Mouse (Mus musculus) hindbrain, embryonic 13.5 days (tissue): Measurements from ENCODE around the gene Tln1. TPM values are rescaled to one million over a fixed set of nuclear protein-coding genes. Genes with fewer than 3 reads are reported as not detected.

Experiments used
- ATAC-seq: fragments of 200-750 bp; cut with Nextera tagmentation; 2 replicates; pipeline ENCODE4 v1.8.0; 2017; ENCODE audit warnings: moderate TSS enrichment; ENCODE audit not compliant: low FRiP score
- H3K27ac ChIP-seq: fragments of 300-500 bp; sonication (generic); 2 replicates; pipeline ENCODE4 v1.5.1; 2015; ENCODE audit warnings: inconsistent platforms, mild to moderate bottlenecking, moderate library complexity
- H3K27me3 ChIP-seq: fragments of 300-500 bp; sonication (generic); 2 replicates; pipeline ENCODE4 v1.6.1; 2015; ENCODE audit warnings: mild to moderate bottlenecking, inconsistent platforms
- H3K36me3 ChIP-seq: fragments of 300-500 bp; sonication (generic); 2 replicates; pipeline ENCODE4 v1.6.1; 2015; ENCODE audit warnings: mild to moderate bottlenecking, inconsistent platforms
- H3K4me1 ChIP-seq: fragments of 300-500 bp; sonication (generic); replicated peaks from 2 replicates; pipeline ENCODE4 v1.6.1; 2015; ENCODE audit warnings: inconsistent platforms
- H3K4me2 ChIP-seq: fragments of 300-500 bp; sonication (generic); 2 replicates; pipeline ENCODE4 v1.6.1; 2015; ENCODE audit warnings: inconsistent platforms, mild to moderate bottlenecking, moderate library complexity
- H3K4me3 ChIP-seq: fragments of 300-500 bp; sonication (generic); 2 replicates; pipeline ENCODE4 v1.5.1; 2015; ENCODE audit warnings: mild to moderate bottlenecking, inconsistent platforms
- H3K9ac ChIP-seq: fragments of 300-500 bp; sonication (generic); 2 replicates; pipeline ENCODE4 v1.6.1; 2015; ENCODE audit warnings: mild to moderate bottlenecking, inconsistent platforms
- H3K9me3 ChIP-seq: fragments of 300-500 bp; sonication (generic); 2 replicates; pipeline ENCODE4 v1.6.1; 2016; ENCODE audit warnings: inconsistent platforms
- WGBS: fragments of 180-500 bp; shearing (Covaris S2); methylation state at CpG from one replicate; pipeline ENCODE4 v1.1.7; 2015; 5-methylcytosine and 5-hydroxymethylcytosine counted together
- polyA plus RNA-seq: library from polyadenylated mRNA; unstranded; fragments of >200 nt; fragmentation: Nextera tagmentation; extraction: Ambion mirVana; gene quantifications from 2 replicates; pipeline ENCODE4 v1.2.1, GENCODE M21; 2015

Tln1 gene
- polyA plus RNA-seq, 1 experiment from 2014 or later, result 66.2 TPM

- Histone ChIP-seq H3K27ac (no peak overlapping the region), H3K4me1 (peaks cover 19% of the 10 kb centered on the region), H3K36me3 (no peaks in the 10 kb centered on the region), H3K4me3 (peak overlapping the region; percentile 31), H3K9me3 (no peaks in the 10 kb centered on the region), H3K4me2 (peak overlapping the region; percentile 54), H3K9ac (peak overlapping the region; percentile 58; the same call in 1 of the 2 replicates), H3K27me3 (peaks cover 45% of the 10 kb centered on the region)
- WGBS, result 11% methylated on average over 21 of the region's 22 CpGs
- peak; percentile 21; the same call in 1 of the 2 replicates for ATAC-seq
These were observed 54.4 kb downstream of the Tln1 start for GRCm38 (mm10) chr4:43507938-43508665.

- 0 out of 2 replicates have a peak, but pooled peaks have one; percentile 25 for ATAC-seq
- Histone ChIP-seq H3K27me3 (peaks cover 40% of the 10 kb centered on the region), H3K36me3 (no peaks in the 10 kb centered on the region), H3K9ac (no peak within 1 kb of the TSS), H3K4me2 (0 out of 2 replicates have a peak within 1 kb of the TSS, but pooled peaks have one; percentile 54), H3K4me1 (peaks cover 19% of the 10 kb centered on the region), H3K9me3 (no peaks in the 10 kb centered on the region), H3K27ac (no peak within 1 kb of the TSS), H3K4me3 (no peak within 1 kb of the TSS)
- 52% methylated on average over 9 of the region's 9 CpGs for WGBS
These were observed 55.8 kb downstream of the Tln1 start, which contains the start of gene Car9 for GRCm38 (mm10) chr4:43506536-43507185. Car9 (plus strand) TSS chr4:43506966.

GRCm38 (mm10) chr4:43506074-43506473 is 56.4 kb downstream of the Tln1 start:
- H3K27ac ChIP-seq, result no peak overlapping the region
- H3K4me1 ChIP-seq, result peaks cover 19% of the 10 kb centered on the region
- H3K9me3 ChIP-seq, result no peaks in the 10 kb centered on the region
- H3K27me3 ChIP-seq, result peaks cover 40% of the 10 kb centered on the region
- H3K4me3 ChIP-seq, result no peak overlapping the region
- no peak overlapping the region for H3K4me2 ChIP-seq
- WGBS, result 63% methylated on average over 8 of the region's 8 CpGs
- no peaks in the 10 kb centered on the region for H3K36me3 ChIP-seq
- ATAC-seq, result no peak
- H3K9ac ChIP-seq, result no peak overlapping the region

GRCm38 (mm10) chr4:43504269-43504668 is 58.2 kb downstream of the Tln1 start:
- 84% methylated on average over 4 of the region's 4 CpGs for WGBS
- no peak for ATAC-seq
- H3K4me2 ChIP-seq, result no peak overlapping the region

GRCm38 (mm10) chr4:43503506-43503905 is 59.0 kb downstream of the Tln1 start:
- Histone ChIP-seq H3K4me3 (no peak overlapping the region), H3K9ac (no peak overlapping the region), H3K27ac (no peak overlapping the region), H3K9me3 (no peaks in the 10 kb centered on the region), H3K36me3 (no peaks in the 10 kb centered on the region), H3K4me1 (peaks cover 24% of the 10 kb centered on the region), H3K27me3 (peaks cover 28% of the 10 kb centered on the region), H3K4me2 (no peak overlapping the region)
- 79% methylated on average over 6 of the region's 6 CpGs for WGBS
- ATAC-seq, result no peak

More at GRCm38 (mm10) chr4:43504269-43504668, 58.2 kb downstream of the Tln1 start:
- H3K27me3 ChIP-seq, result peaks cover 32% of the 10 kb centered on the region
- no peaks in the 10 kb centered on the region for H3K36me3 ChIP-seq
- no peaks in the 10 kb centered on the region for H3K9me3 ChIP-seq
- H3K4me3 ChIP-seq, result no peak overlapping the region
- no peak overlapping the region for H3K9ac ChIP-seq
- H3K4me1 ChIP-seq, result peaks cover 24% of the 10 kb centered on the region
- H3K27ac ChIP-seq, result no peak overlapping the region

- ATAC-seq, result no peak
- H3K27me3 ChIP-seq, result peaks cover 23% of the 10 kb centered on the region
- H3K9me3 ChIP-seq, result no peaks in the 10 kb centered on the region
- H3K27ac ChIP-seq, result no peak overlapping the region
- peaks cover 24% of the 10 kb centered on the region for H3K4me1 ChIP-seq
- no peaks in the 10 kb centered on the region for H3K36me3 ChIP-seq
- 79% methylated on average over 2 of the region's 2 CpGs for WGBS
- no peak overlapping the region for H3K4me2 ChIP-seq
- no peak overlapping the region for H3K9ac ChIP-seq
- no peak overlapping the region for H3K4me3 ChIP-seq
These were observed 59.5 kb downstream of the Tln1 start for GRCm38 (mm10) chr4:43503041-43503440.

- peak; percentile 81 for ATAC-seq
- peak within 1 kb of the TSS; percentile 72 for H3K9ac ChIP-seq
- 0 out of 2 replicates have a peak, but pooled peaks cover 6% of the 10 kb centered on the region for H3K27me3 ChIP-seq
- no peaks in the 10 kb centered on the region for H3K9me3 ChIP-seq
- H3K27ac ChIP-seq, result no peak within 1 kb of the TSS
- peak within 1 kb of the TSS; percentile 53 for H3K4me3 ChIP-seq
- H3K4me1 ChIP-seq, result peaks cover 32% of the 10 kb centered on the region
- H3K4me2 ChIP-seq, result peak within 1 kb of the TSS; percentile 77
- peaks cover 3% of the 10 kb centered on the region; the same call in 1 of the 2 replicates for H3K36me3 ChIP-seq
- WGBS, result 7% methylated on average over 50 of the region's 50 CpGs
These were observed 62.8 kb downstream of the Tln1 start, which contains the start of gene Arhgef39 for GRCm38 (mm10) chr4:43499407-43500333. Arhgef39 (minus strand) TSS chr4:43499695.

- ATAC-seq, result 0 out of 2 replicates have a peak, but pooled peaks have one; percentile 12
- WGBS, result 16% methylated on average over 8 of the region's 8 CpGs
- no peak overlapping the region for H3K27ac ChIP-seq
- 0 out of 2 replicates have a peak, but pooled peaks cover 6% of the 10 kb centered on the region for H3K27me3 ChIP-seq
- H3K4me2 ChIP-seq, result peak overlapping the region; percentile 77
- H3K36me3 ChIP-seq, result peaks cover 3% of the 10 kb centered on the region; the same call in 1 of the 2 replicates
- H3K4me1 ChIP-seq, result peaks cover 39% of the 10 kb centered on the region
- H3K9me3 ChIP-seq, result no peaks in the 10 kb centered on the region
- H3K9ac ChIP-seq, result peak overlapping the region; percentile 72; the same call in 1 of the 2 replicates
- peak overlapping the region; percentile 53 for H3K4me3 ChIP-seq
These were observed 63.5 kb downstream of the Tln1 start for GRCm38 (mm10) chr4:43498983-43499382.

GRCm38 (mm10) chr4:43497946-43498345 is 64.5 kb downstream of the Tln1 start:
- H3K4me1 ChIP-seq, result peaks cover 42% of the 10 kb centered on the region
- H3K9me3 ChIP-seq, result no peaks in the 10 kb centered on the region
- H3K27me3 ChIP-seq, result 0 out of 2 replicates have a peak, but pooled peaks cover 4% of the 10 kb centered on the region
- H3K4me2 ChIP-seq, result peak overlapping the region; percentile 77
- H3K27ac ChIP-seq, result no peak overlapping the region
- ATAC-seq, result no peak
- WGBS, result 77% methylated on average over 4 of the region's 4 CpGs
- H3K36me3 ChIP-seq, result peaks cover 3% of the 10 kb centered on the region; the same call in 1 of the 2 replicates
- peak overlapping the region; percentile 53; the same call in 1 of the 2 replicates for H3K4me3 ChIP-seq
- H3K9ac ChIP-seq, result peak overlapping the region; percentile 72; the same call in 1 of the 2 replicates

GRCm38 (mm10) chr4:43497405-43497804 is 65.1 kb downstream of the Tln1 start:
- Histone ChIP-seq H3K4me1 (peaks cover 42% of the 10 kb centered on the region), H3K9me3 (no peaks in the 10 kb centered on the region), H3K27me3 (0 out of 2 replicates have a peak, but pooled peaks cover 4% of the 10 kb centered on the region), H3K9ac (peak overlapping the region; percentile 15; the same call in 1 of the 2 replicates), H3K27ac (no peak overlapping the region), H3K4me3 (no peak overlapping the region), H3K36me3 (peaks cover 3% of the 10 kb centered on the region; the same call in 1 of the 2 replicates), H3K4me2 (no peak overlapping the region)
- 97% methylated on average over 8 of the region's 8 CpGs for WGBS
- no peak for ATAC-seq

- WGBS, result 58% methylated on average over 6 of the region's 6 CpGs
- no peak overlapping the region for H3K4me3 ChIP-seq
- H3K9ac ChIP-seq, result no peak overlapping the region
- no peak overlapping the region for H3K4me2 ChIP-seq
- H3K27ac ChIP-seq, result no peak overlapping the region
- no peak for ATAC-seq
- H3K27me3 ChIP-seq, result 0 out of 2 replicates have a peak, but pooled peaks cover 4% of the 10 kb centered on the region
- H3K9me3 ChIP-seq, result no peaks in the 10 kb centered on the region
- H3K4me1 ChIP-seq, result peaks cover 42% of the 10 kb centered on the region
- peaks cover 3% of the 10 kb centered on the region; the same call in 1 of the 2 replicates for H3K36me3 ChIP-seq
These were observed 65.9 kb downstream of the Tln1 start for GRCm38 (mm10) chr4:43496587-43496986.
